Mouse (Mus musculus) heart, postnatal 14 days (tissue): ENCODE results near the gene 1700001C19Rik. TPM values are rescaled to one million over a fixed set of nuclear protein-coding genes. Genes with fewer than 3 reads are reported as not detected.
A peak's percentile ranks its signal among the peaks of the same experiment; 100 is the strongest.
"Not testable (repeated sequence)": the region's sequence is repeated elsewhere in the genome, so short reads cannot be mapped to it uniquely, and the experiment has no call there.

Experiments
- DNase-seq, 2 experiments: peaks; one replicate each; pipeline ENCODE4 v3.0.0; 2021 to 2022
- intact Hi-C: fragments of 180-260 bp; cut with DNase I; formaldehyde crosslinking; loops from one replicate; pipeline ENCODE4 v1.15.1; 2025
- total RNA-seq, 2 experiments: library from RNA; stranded (reverse); gene quantifications; 2 replicates each; pipeline ENCODE4 v1.2.3; 2021

The 1700001C19Rik gene
- total RNA-seq, 2 experiments from 2014 or later, result not detected

GRCm38 (mm10) chr17:47440359-47440890 lies 3.2 kb upstream of the 1700001C19Rik start:
- DNase-seq, result no peak
- intact Hi-C loops, result no loop called here

- no peak for DNase-seq
- intact Hi-C loops, result no loop called here
Measured at GRCm38 (mm10) chr17:47439396-47440028, 2.3 kb upstream of the 1700001C19Rik start.

DNA sequence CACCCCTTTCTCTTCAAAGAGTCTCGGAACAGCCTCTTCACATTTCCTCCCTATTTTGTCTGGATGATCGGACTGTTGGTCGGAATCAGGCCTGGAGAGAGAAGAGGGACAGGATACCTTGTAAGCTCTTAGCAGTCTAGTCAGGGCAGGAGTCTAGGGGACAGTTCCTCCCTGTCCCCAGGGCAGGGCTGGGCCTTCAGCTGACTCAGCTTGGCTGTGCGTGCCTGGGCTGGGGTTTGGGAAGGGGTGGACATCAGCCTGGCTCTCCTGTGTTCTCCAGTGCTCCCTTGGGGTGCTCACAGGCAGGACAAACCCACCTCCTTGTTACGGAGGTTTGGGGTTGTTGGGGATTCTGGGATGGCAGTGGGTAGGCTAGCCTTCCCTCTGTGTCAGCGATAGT lies 1.4 kb upstream of the 1700001C19Rik start:
- no peak for DNase-seq
- intact Hi-C loops, result no loop called here

GRCm38 (mm10) chr17:47436156-47436906 lies 845 bp downstream of the 1700001C19Rik start, which contains the start of gene AI661453:
Gene AI661453 (plus strand): TSS chr17:47436615.
- peak in 1 of 2 experiments; percentile 33 for DNase-seq
- intact Hi-C loops, result no loop called here

GRCm38 (mm10) chr17:47430815-47431214 lies 6.4 kb downstream of the 1700001C19Rik start:
- intact Hi-C loops, result no loop called here
- DNase-seq, result no peak

GRCm38 (mm10) chr17:47428831-47429304 lies 8.3 kb downstream of the 1700001C19Rik start:
- peak; percentile 47 to 62 for DNase-seq
- intact Hi-C loops, result loop anchor here (5.0 kb wide), 1 partner anchor 392 kb away; no protein-coding TSS in a partner anchor

DNA sequence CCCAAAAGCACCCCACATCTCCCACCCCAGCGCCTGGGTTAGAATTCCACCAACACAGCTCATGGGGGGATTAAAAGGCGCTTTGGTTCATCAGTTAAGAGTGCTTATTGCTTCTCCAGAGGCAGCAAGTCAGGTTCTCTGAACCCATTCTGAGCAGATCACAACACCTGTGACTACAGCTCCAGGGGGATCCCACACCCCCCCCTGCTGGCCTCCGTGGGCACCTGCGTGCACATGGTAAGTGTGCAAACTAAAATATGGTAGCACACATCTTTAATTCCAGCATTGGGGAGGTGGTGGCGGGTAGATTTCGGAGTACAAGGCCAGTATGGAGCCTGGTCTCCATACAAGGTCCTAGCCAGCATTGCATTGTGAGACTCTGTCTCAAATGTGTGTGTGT lies 9.9 kb downstream of the 1700001C19Rik start:
- intact Hi-C loops, result loop anchor here (5.0 kb wide), 1 partner anchor 390 kb away; no protein-coding TSS in a partner anchor
- no peak for DNase-seq

GRCm38 (mm10) chr17:47424186-47424585 lies 13.0 kb downstream of the 1700001C19Rik start:
- intact Hi-C loops, result no loop called here
- DNase-seq, result no peak

DNA sequence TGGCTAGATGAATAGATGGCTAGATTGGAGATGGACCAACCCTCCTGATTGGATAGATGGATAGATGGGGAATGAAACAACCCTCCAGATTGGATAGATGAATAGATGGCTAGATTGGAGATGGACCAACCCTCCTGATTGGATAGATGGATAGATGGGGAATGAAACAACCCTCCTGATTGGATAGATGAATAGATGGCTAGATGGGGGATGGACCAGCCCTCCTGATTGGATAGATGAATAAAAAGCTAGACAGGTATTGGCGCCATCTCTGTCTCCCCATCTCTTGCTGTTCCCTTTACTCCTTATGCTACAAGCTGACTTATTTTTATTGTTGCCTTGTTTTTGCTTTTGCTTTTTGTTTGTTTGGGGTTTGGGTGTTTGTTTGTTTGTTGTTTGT lies 14.6 kb downstream of the 1700001C19Rik start:
- intact Hi-C loops, DNase-seq: not testable (repeated sequence)

GRCm38 (mm10) chr17:47421566-47421965 lies 15.6 kb downstream of the 1700001C19Rik start:
- intact Hi-C loops, result no loop called here
- no peak for DNase-seq

DNA sequence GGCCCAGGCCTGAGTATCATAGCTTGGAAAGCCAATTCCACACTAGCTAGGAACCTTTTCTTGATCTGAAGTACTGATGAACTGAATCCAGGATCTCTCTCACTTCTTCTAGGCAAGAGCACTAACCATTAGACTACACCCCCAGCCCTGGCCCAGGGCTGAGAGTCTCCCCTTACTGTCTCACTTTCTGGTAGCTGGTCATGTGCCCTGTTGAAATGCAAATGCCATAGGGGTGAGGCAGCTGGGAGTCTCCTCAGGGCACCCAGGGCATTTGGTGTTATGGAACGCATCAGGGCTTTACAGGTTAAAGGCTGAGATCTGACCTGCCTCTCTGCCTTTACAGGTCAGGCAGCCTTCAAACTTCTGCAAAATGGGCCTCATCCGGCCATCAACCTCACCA lies 17.0 kb downstream of the 1700001C19Rik start:
- intact Hi-C loops, result no loop called here
- DNase-seq, result no peak

- DNase-seq, result peak; percentile 20 to 21
- intact Hi-C loops, result loop anchor here (2.0 to 10.0 kb wide), 2 partner anchors 73 to 195 kb away; no protein-coding TSS in a partner anchor
Measured at GRCm38 (mm10) chr17:47409897-47410861, 27.0 kb downstream of the 1700001C19Rik start.

- peak; percentile 67 to 79 for DNase-seq
- intact Hi-C loops, result loop anchor here (2.0 to 10.0 kb wide), 2 partner anchors 74 to 196 kb away; no protein-coding TSS in a partner anchor
Measured at GRCm38 (mm10) chr17:47408558-47408898, 28.6 kb downstream of the 1700001C19Rik start.

DNA sequence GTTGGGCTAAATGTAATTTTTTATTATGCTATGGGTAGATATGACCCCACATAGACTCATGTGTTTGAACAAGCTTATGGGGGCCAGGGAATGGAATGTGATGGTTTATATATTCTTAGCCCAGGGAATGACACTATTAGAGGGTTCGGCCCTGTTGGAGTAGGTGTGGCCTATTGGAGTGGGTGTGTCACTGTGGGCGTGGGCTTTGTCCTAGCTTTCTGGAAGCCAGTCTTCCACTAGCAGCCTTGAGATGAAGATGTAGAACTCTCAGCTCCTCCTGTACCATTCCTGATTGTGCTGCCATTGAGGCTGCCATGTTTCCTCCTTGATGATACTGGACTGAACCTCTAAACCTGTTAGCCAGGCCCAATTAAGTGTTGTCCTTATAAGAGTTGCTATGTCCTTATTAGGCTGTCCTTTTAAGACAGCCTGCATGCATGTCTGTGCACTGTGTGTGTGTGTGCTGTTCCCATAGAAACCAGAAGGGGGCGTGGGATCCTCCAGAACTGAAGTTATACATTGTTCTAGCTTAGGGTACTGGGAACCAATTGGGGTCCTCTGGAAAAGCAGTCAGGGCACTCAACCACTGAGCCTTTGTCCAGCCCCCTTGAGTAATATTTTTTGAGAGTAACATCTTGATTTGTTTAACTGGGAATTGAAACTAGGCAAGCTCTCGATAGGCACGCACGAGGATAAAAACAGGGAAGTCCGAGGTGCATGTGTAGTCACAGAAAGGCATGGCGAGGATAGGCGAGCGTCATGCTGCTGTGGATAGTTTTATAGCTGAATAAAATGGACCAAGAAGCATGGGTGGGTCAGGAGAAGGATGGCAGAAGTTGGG lies 29.2 kb downstream of the 1700001C19Rik start:
- DNase-seq, result no peak
- intact Hi-C loops, result loop anchor here (2.0 to 10.0 kb wide), 2 partner anchors 75 to 197 kb away; no protein-coding TSS in a partner anchor

DNA sequence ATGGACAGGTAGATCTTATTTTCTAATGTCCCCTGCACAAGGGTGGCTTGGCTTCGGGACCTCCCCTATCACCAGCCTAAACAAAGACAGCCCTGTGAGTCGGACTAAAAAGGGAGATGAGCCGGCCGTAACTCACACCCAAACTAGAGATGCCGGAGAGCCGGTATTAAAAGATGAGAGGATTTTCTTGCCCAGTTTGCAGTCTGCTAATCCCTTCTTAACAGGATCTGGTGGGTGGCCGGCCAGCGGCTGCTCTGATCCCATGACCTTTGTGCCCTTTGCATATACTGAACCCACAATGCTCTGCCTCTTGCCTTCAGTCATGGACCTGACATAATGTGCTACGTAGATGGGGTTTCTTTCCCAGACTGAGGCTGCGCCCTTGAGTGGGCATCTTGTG lies 36.7 kb downstream of the 1700001C19Rik start, which contains the start of gene Guca1a:
Gene Guca1a, minus strand, starts transcription at position 134 of the 400 bp plus-strand sequence.
- DNase-seq, result no peak
- intact Hi-C loops, result loop anchor here (10.0 kb wide), 1 partner anchor 204 kb away; no protein-coding TSS in a partner anchor

DNA sequence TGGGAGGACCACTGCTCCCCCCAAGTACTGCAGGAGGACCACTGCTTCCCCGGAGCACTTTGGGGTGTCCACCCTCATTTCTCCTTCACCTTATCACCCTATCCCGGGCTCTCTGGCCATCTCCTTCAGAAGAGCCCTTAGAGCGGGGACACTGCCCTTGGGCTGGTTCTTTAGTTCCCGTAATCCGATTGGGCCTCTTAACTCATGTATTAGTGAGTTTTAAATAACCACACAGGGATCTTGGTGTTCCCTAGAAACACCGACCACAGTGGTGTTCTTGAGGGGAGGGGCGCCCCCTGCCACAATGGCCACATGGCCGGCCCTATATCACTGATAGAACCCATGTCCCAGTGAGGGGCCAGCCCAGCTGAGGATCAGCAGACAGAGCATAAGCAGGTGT lies 38.1 kb downstream of the 1700001C19Rik start:
- no peak for DNase-seq
- intact Hi-C loops, result no loop called here

DNA sequence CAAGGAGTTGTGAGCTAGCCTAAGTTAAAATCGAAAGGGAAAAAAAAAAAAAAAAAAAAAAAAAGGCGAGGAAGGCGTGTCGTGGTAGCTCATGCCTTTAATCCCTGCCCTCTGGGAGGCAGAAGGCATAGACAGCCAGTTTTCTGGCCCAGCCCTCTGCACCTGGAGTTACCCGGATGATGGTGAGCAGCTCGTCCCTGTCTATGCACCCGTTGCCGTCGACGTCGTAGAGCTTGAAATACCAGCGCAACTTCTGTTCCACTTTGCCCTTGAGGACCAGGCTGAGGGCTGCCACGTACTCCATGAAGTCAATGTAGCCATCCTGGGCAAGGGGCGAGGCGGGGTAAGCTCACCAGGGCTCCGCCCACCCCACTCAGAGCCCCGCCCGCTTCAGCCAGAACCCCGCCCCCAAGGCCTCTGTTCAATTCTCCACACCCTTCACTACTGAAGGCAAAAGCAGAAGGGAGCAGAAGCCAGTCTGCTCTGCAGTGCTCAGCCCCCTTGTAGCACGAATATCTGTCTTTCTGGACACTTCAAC lies 41.7 kb downstream of the 1700001C19Rik start:
- intact Hi-C loops, result no loop called here
- peak; percentile 39 to 54 for DNase-seq

GRCm38 (mm10) chr17:47394223-47394869 lies 42.8 kb downstream of the 1700001C19Rik start:
- peak; percentile 7 to 10 for DNase-seq
- intact Hi-C loops, result no loop called here
